Mouse (Mus musculus): Measurements from ENCODE around the gene St8sia2. TPM values are rescaled to one million over a fixed set of nuclear protein-coding genes. Genes with fewer than 3 reads are reported as not detected.

St8sia2 gene
- polyA plus RNA-seq, 1 experiment from 2014 or later: 8.6 TPM

GRCm38 (mm10) chr7:73962431-73962830 is 51.1 kb downstream of the St8sia2 start:
- no peak for ATAC-seq (ENCODE audit: borderline replicate concordance, extremely low read depth, low FRiP score, low TSS enrichment)
- H3K9ac ChIP-seq: no peak overlapping the region
- H3K4me3 ChIP-seq: no peak overlapping the region
- H3K27ac ChIP-seq: no peak overlapping the region
- no peaks in the 10 kb centered on the region for H3K4me1 ChIP-seq
- 72% methylated on average over 5 of the region's 5 CpGs for WGBS
- H3K36me3 ChIP-seq: peaks cover 6% of the 10 kb centered on the region; the same call in 1 of the 2 replicates
- H3K4me2 ChIP-seq: no peak overlapping the region
- H3K27me3 ChIP-seq: no peaks in the 10 kb centered on the region
- no peaks in the 10 kb centered on the region for H3K9me3 ChIP-seq

- no peak for ATAC-seq (ENCODE audit: borderline replicate concordance, extremely low read depth, low FRiP score, low TSS enrichment)
- H3K36me3 ChIP-seq: no peaks in the 10 kb centered on the region
- H3K4me2 ChIP-seq: no peak overlapping the region
- no peak overlapping the region for H3K4me3 ChIP-seq
- H3K4me1 ChIP-seq: no peaks in the 10 kb centered on the region
- no peak overlapping the region for H3K9ac ChIP-seq
- no peaks in the 10 kb centered on the region for H3K27me3 ChIP-seq
- no peaks in the 10 kb centered on the region for H3K9me3 ChIP-seq
- 50% methylated on average over 5 of the region's 5 CpGs for WGBS
- H3K27ac ChIP-seq: no peak overlapping the region
Measured at GRCm38 (mm10) chr7:73954441-73954840, 59.0 kb downstream of the St8sia2 start.

- no peak for ATAC-seq (ENCODE audit: borderline replicate concordance, extremely low read depth, low FRiP score, low TSS enrichment)
- no peaks in the 10 kb centered on the region for H3K9me3 ChIP-seq
- H3K4me1 ChIP-seq: no peaks in the 10 kb centered on the region
- no peak overlapping the region for H3K4me3 ChIP-seq
- no peak overlapping the region for H3K27ac ChIP-seq
- no peaks in the 10 kb centered on the region for H3K27me3 ChIP-seq
- WGBS: 81% methylated on average over 4 of the region's 4 CpGs
- no peak overlapping the region for H3K4me2 ChIP-seq
- H3K36me3 ChIP-seq: no peaks in the 10 kb centered on the region
- H3K9ac ChIP-seq: no peak overlapping the region
Measured at GRCm38 (mm10) chr7:73953131-73953530, 60.4 kb downstream of the St8sia2 start.

GRCm38 (mm10) chr7:73941640-73942039 is 71.8 kb downstream of the St8sia2 start:
- 17% methylated on average over 4 of the region's 4 CpGs for WGBS

GRCm38 (mm10) chr7:73939236-73939635 is 74.3 kb downstream of the St8sia2 start:
- Histone ChIP-seq H3K4me1 (peaks cover 22% of the 10 kb centered on the region), H3K27ac (no peak overlapping the region), H3K4me3 (no peak overlapping the region), H3K9ac (no peak overlapping the region), H3K9me3 (no peaks in the 10 kb centered on the region), H3K36me3 (no peaks in the 10 kb centered on the region), H3K27me3 (no peaks in the 10 kb centered on the region), H3K4me2 (no peak overlapping the region)
- 91% methylated on average over 8 of the region's 8 CpGs for WGBS
- no peak for ATAC-seq (ENCODE audit: borderline replicate concordance, extremely low read depth, low FRiP score, low TSS enrichment)

More at GRCm38 (mm10) chr7:73941640-73942039, 71.8 kb downstream of the St8sia2 start:
- peak; percentile 80 for ATAC-seq (ENCODE audit: borderline replicate concordance, extremely low read depth, low FRiP score, low TSS enrichment)
- no peak overlapping the region for H3K27ac ChIP-seq
- H3K4me1 ChIP-seq: peaks cover 22% of the 10 kb centered on the region
- H3K4me3 ChIP-seq: no peak overlapping the region
- no peaks in the 10 kb centered on the region for H3K9me3 ChIP-seq
- H3K9ac ChIP-seq: no peak overlapping the region
- H3K27me3 ChIP-seq: no peaks in the 10 kb centered on the region
- H3K4me2 ChIP-seq: no peak overlapping the region
- H3K36me3 ChIP-seq: no peaks in the 10 kb centered on the region

GRCm38 (mm10) chr7:73938046-73938810 is 75.3 kb downstream of the St8sia2 start:
- ATAC-seq (ENCODE audit: borderline replicate concordance, extremely low read depth, low FRiP score, low TSS enrichment): no peak

GRCm38 (mm10) chr7:73936119-73936518 is 77.4 kb downstream of the St8sia2 start:
- ATAC-seq (ENCODE audit: borderline replicate concordance, extremely low read depth, low FRiP score, low TSS enrichment): no peak
- Histone ChIP-seq H3K4me1 (peaks cover 10% of the 10 kb centered on the region), H3K4me2 (no peak overlapping the region), H3K4me3 (no peak overlapping the region), H3K27me3 (no peaks in the 10 kb centered on the region), H3K9me3 (no peaks in the 10 kb centered on the region), H3K36me3 (no peaks in the 10 kb centered on the region), H3K9ac (no peak overlapping the region), H3K27ac (no peak overlapping the region)
- WGBS: 67% methylated on average over 3 of the region's 3 CpGs

More at GRCm38 (mm10) chr7:73938046-73938810, 75.3 kb downstream of the St8sia2 start:
- H3K9me3 ChIP-seq: no peaks in the 10 kb centered on the region
- no peaks in the 10 kb centered on the region for H3K27me3 ChIP-seq
- no peak overlapping the region for H3K4me2 ChIP-seq
- peaks cover 25% of the 10 kb centered on the region for H3K4me1 ChIP-seq
- no peaks in the 10 kb centered on the region for H3K36me3 ChIP-seq
- H3K4me3 ChIP-seq: no peak overlapping the region
- WGBS: 80% methylated on average over 7 of the region's 7 CpGs
- H3K9ac ChIP-seq: no peak overlapping the region
- no peak overlapping the region for H3K27ac ChIP-seq

- no peak overlapping the region for H3K9ac ChIP-seq
- H3K27me3 ChIP-seq: no peaks in the 10 kb centered on the region
- no peaks in the 10 kb centered on the region for H3K9me3 ChIP-seq
- H3K4me2 ChIP-seq: no peak overlapping the region
- no peak overlapping the region for H3K27ac ChIP-seq
- 74% methylated on average over 2 of the region's 2 CpGs for WGBS
- no peak overlapping the region for H3K4me3 ChIP-seq
- peaks cover 5% of the 10 kb centered on the region for H3K4me1 ChIP-seq
- ATAC-seq (ENCODE audit: borderline replicate concordance, extremely low read depth, low FRiP score, low TSS enrichment): no peak
- no peaks in the 10 kb centered on the region for H3K36me3 ChIP-seq
Measured at GRCm38 (mm10) chr7:73935703-73936102, 77.8 kb downstream of the St8sia2 start.

- Histone ChIP-seq H3K36me3 (no peaks in the 10 kb centered on the region), H3K27me3 (no peaks in the 10 kb centered on the region), H3K4me2 (no peak overlapping the region), H3K4me1 (peaks cover 3% of the 10 kb centered on the region; the same call in 1 of the 2 replicates), H3K9ac (no peak overlapping the region), H3K27ac (no peak overlapping the region), H3K9me3 (no peaks in the 10 kb centered on the region), H3K4me3 (no peak overlapping the region)
- 42% methylated on average over 3 of the region's 3 CpGs for WGBS
- ATAC-seq (ENCODE audit: borderline replicate concordance, extremely low read depth, low FRiP score, low TSS enrichment): peak; percentile 82; the same call in 1 of the 2 replicates
Measured at GRCm38 (mm10) chr7:73933036-73933435, 80.5 kb downstream of the St8sia2 start.

GRCm38 (mm10) chr7:73920921-73921485 is 92.5 kb downstream of the St8sia2 start:
- ATAC-seq (ENCODE audit: borderline replicate concordance, extremely low read depth, low FRiP score, low TSS enrichment): no peak
- 81% methylated on average over 16 of the region's 16 CpGs for WGBS
- H3K4me1 ChIP-seq: 0 out of 2 replicates have a peak, but pooled peaks cover 6% of the 10 kb centered on the region
- no peak overlapping the region for H3K9ac ChIP-seq
- H3K9me3 ChIP-seq: no peaks in the 10 kb centered on the region
- no peaks in the 10 kb centered on the region for H3K27me3 ChIP-seq
- no peak overlapping the region for H3K27ac ChIP-seq
- H3K4me3 ChIP-seq: no peak overlapping the region
- H3K36me3 ChIP-seq: no peaks in the 10 kb centered on the region
- H3K4me2 ChIP-seq: no peak overlapping the region

- H3K36me3 ChIP-seq: no peaks in the 10 kb centered on the region
- H3K4me2 ChIP-seq: no peak overlapping the region
- ATAC-seq (ENCODE audit: borderline replicate concordance, extremely low read depth, low FRiP score, low TSS enrichment): peak; percentile 70; the same call in 1 of the 2 replicates
- H3K9ac ChIP-seq: no peak overlapping the region
- peak overlapping the region; percentile 46 for H3K27ac ChIP-seq
- 55% methylated on average over 9 of the region's 9 CpGs for WGBS
- H3K4me1 ChIP-seq: 0 out of 2 replicates have a peak, but pooled peaks cover 6% of the 10 kb centered on the region
- H3K9me3 ChIP-seq: no peaks in the 10 kb centered on the region
- no peaks in the 10 kb centered on the region for H3K27me3 ChIP-seq
- no peak overlapping the region for H3K4me3 ChIP-seq
Measured at GRCm38 (mm10) chr7:73917633-73918311, 95.7 kb downstream of the St8sia2 start.

GRCm38 (mm10) chr7:73911899-73912298 is 101.6 kb downstream of the St8sia2 start:
- H3K4me2 ChIP-seq: no peak overlapping the region
- ATAC-seq (ENCODE audit: borderline replicate concordance, extremely low read depth, low FRiP score, low TSS enrichment): no peak
- no peaks in the 10 kb centered on the region for H3K36me3 ChIP-seq
- H3K9ac ChIP-seq: no peak overlapping the region
- WGBS: 29% methylated on average over 4 of the region's 4 CpGs
- H3K27ac ChIP-seq: no peak overlapping the region
- no peaks in the 10 kb centered on the region for H3K4me1 ChIP-seq
- no peaks in the 10 kb centered on the region for H3K9me3 ChIP-seq
- no peaks in the 10 kb centered on the region for H3K27me3 ChIP-seq
- H3K4me3 ChIP-seq: no peak overlapping the region

All from lung, embryonic 15.5 days (tissue).